23 mouse cellular contexts compared by ENCODE assay signal in the genomic region with DNA sequence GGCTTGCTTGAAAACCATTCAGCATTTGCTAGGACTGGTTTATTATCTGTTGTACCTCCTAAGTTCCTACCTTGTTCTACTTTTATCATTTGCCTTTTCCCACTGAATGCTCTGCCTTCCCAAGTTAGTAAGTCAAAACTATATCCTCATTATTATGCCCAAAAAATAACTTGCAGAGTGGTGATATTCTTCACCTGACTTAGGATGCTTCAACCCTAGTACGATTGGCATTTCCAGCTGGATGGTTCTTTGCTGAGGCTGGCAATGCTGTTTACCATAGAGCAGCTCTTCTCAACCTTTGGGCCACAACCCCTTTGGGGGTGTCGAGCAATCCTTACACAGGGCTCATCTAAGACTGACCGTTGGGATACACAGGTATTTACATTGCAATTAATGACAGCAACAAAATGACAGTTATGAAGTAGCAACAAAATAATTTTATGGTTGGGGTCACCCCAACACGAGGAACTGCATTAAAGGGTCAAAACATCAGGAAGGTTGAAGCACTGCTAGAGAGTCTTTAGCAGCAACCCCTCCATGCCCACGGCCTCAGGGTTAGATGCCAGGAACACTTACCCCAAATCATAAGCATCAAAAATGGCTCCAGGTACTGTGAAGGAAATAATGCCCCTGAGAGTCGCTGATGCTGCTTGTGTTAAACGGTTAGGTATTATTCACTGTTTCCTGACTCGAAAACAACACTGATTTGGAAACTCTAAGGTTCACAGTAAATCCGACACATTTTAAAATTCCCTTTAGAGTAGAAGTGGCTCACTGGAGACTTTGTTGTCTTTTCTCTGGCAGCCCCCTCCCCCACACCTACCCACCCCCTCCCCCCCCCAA.
"Had no signal": no experiment of that assay in that cellular context is flagged by ENCODE, and none has a peak within 500 bp of the region (broad histone marks: within the 10 kb centered on the region; RNA-seq: fewer than 3 reads in every experiment).

No protein-coding gene starts in this region.

- H3K4me3 ChIP-seq: heart, adult 2 months; heart, embryonic 13.5 days; heart, embryonic 15.5 days; hindbrain, embryonic 10.5 days; hindbrain, embryonic 12.5 days; kidney, embryonic 15.5 days; left cerebral cortex, adult 2 months; limb, embryonic 13.5 days; limb, embryonic 15.5 days; liver, embryonic 12.5 days had no signal

- H3K9me3 ChIP-seq: heart, embryonic 13.5 days; heart, embryonic 15.5 days; hindbrain, embryonic 10.5 days; hindbrain, embryonic 12.5 days; kidney, embryonic 15.5 days; limb, embryonic 13.5 days; limb, embryonic 15.5 days; liver, embryonic 12.5 days had no signal

- H3K27ac ChIP-seq: heart, adult 2 months; heart, embryonic 13.5 days; heart, embryonic 15.5 days; hindbrain, embryonic 10.5 days; hindbrain, embryonic 12.5 days; hindbrain, embryonic 14.5 days; kidney, embryonic 15.5 days; kidney, postnatal 0 days; left cerebral cortex, adult 2 months; limb, embryonic 13.5 days; limb, embryonic 15.5 days; liver, embryonic 12.5 days; liver, embryonic 14.5 days had no signal

- H3K36me3 ChIP-seq: heart, embryonic 13.5 days; heart, embryonic 15.5 days; hindbrain, embryonic 10.5 days; hindbrain, embryonic 12.5 days; kidney, embryonic 15.5 days; limb, embryonic 13.5 days; limb, embryonic 15.5 days; liver, embryonic 12.5 days had no signal

- DNase-seq: gastrocnemius, postnatal 14 days; gastrocnemius, postnatal 36 days; heart, adult 11 months; heart, adult 2 months; heart, postnatal 4 days; kidney, adult 11 months; kidney, adult 2 months; kidney, adult 9 months; kidney, postnatal 14 days; kidney, postnatal 36 days; layer of hippocampus, adult 9-11 months had no signal
